3 mouse cellular contexts compared by ENCODE assay signal in the genomic region with DNA sequence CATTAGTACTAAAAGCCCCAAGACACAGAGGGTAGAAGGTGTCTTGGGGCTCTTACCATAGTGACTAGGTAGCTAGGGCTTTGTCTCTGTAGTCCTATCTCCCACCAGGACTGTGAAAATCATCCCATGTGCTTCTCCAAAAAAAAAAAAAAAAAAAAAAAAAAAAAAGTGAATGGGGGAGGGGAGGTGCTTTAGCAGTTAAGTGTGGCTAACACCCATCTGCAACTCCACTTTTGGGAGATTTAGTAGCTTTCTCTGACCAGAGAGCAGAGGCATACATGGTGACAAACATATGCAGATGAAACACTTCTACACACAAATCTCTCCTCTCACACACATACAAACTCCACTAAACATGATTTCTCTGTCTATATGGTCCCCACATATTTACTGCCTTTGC.
TF ChIP-seq lines count a peak whose summit lies in the region.

No protein-coding gene starts in this region.

TF ChIP-seq in CH12.LX, 34 proteins besides CTCF, POLR2A, EP300 and RAD21:
- TF ChIP-seq ZC3H11A (IDR thresholded peaks at IDR 0.05; ENCODE audit: low read depth, low read length) (no peak), ZNF384 (IDR thresholded peaks at IDR 0.05; ENCODE audit: low read depth, low read length) (peak; percentile 81)

TF ChIP-seq in ES-E14, 5 proteins besides CTCF, POLR2A, EP300 and RAD21:
- TF ChIP-seq MAFK (IDR thresholded peaks at IDR 0.05; ENCODE audit: insufficient read depth, low read depth, low read length) (no peak), ZNF384 (IDR thresholded peaks at IDR 0.05; ENCODE audit: low read depth, low read length) (peak; percentile 91), CHD2 (IDR thresholded peaks at IDR 0.05; ENCODE audit: low read depth, low read length) (no peak)

TF ChIP-seq in MEL, 35 proteins besides CTCF, POLR2A, EP300 and RAD21:
- TF ChIP-seq POLR2AphosphoS2 (IDR thresholded peaks at IDR 0.05; ENCODE audit: low read length) (0 out of 2 replicates have a peak, but pooled peaks have one; percentile 10), KAT2A (conservative IDR thresholded peaks at IDR 0.05; ENCODE audit: low read depth, low read length) (no peak)
